Mouse (Mus musculus): Measurements from ENCODE around the gene Tmem130. TPM values are rescaled to one million over a fixed set of nuclear protein-coding genes. Genes with fewer than 3 reads are reported as not detected.
"Not testable (repeated sequence)": the region's sequence is repeated elsewhere in the genome, so short reads cannot be mapped to it uniquely, and the experiment has no call there.

Gene Tmem130
- polyA plus RNA-seq, 1 experiment from 2014 or later = 2.5 TPM

DNA sequence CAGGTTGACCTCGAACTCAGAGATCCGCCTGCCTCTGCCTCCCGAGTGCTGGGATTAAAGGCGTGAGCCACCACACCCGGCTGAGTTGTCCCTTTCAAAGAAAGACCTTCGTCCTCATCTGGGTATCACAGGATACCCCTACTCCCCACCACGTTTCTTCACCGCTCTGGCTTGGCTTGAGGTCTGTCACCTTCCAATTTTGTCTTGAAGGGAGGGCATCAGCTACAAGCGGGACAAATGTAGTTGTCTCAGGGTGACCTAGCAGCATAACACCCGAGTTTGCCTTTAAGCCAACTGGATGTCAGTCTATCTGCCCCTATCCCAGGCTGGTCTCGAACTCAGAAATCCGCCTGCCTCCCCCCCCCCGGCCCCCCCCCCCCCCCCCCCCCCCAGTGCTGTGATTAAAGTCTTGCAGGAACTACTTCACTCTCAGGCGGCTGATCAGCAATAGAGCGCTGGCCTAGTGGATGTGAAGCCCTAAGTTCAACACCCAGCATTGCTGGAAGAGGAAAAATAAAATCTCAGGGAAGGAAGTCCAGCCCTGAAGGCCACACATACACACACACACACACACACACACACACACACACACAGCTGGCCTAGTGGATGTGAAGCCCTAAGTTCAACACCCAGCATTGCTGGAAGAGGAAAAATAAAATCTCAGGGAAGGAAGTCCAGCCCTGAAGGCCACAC is 5.6 kb upstream of the Tmem130 start, which contains the start of gene Trrap:
Trrap (plus strand) TSS at position 627 of the 693 bp plus-strand sequence.
- Histone ChIP-seq H3K27me3 (peaks cover 14% of the 10 kb centered on the region), H3K27ac (peak within 1 kb of the TSS; percentile 99), H3K4me3 (replicated peaks) (peak within 1 kb of the TSS; percentile 98), H3K4me2 (peak within 1 kb of the TSS; percentile 74), H3K9ac (peak within 1 kb of the TSS; percentile 95), H3K36me3 (peaks cover 24% of the 10 kb centered on the region), H3K4me1 (peaks cover 14% of the 10 kb centered on the region)
- H3K9me3 ChIP-seq (replicated peaks) = not testable (repeated sequence)
- peak; percentile 28 for ATAC-seq (replicated peaks; ENCODE audit: low FRiP score)
- 87% methylated on average over 12 of the region's 15 CpGs for WGBS

DNA sequence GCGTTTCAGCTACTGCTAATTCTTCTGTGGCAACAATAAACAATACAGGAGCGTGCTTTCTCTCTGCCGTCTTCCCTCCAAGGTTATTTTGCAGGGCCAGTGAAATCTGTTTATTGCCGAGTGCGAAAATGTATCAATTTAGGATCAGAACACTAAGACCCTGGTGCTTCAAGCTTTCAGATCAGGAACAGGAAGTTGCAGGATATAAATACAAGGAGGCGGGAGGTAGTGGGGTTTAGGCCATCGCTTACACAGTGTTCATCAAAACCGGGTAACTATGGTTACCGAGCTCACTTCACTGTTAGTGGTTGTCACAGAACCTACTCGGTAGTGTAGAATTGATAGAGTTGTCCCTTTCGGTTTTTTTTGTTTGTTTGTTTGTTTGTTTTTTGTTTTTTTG is 5.0 kb upstream of the Tmem130 start:
- WGBS = 83% methylated on average over 11 of the region's 11 CpGs
- Histone ChIP-seq H3K36me3 (peaks cover 20% of the 10 kb centered on the region), H3K9me3 (replicated peaks) (no peaks in the 10 kb centered on the region), H3K27me3 (peaks cover 21% of the 10 kb centered on the region), H3K4me1 (peaks cover 15% of the 10 kb centered on the region), H3K27ac (no peak overlapping the region), H3K9ac (no peak overlapping the region), H3K4me2 (no peak overlapping the region), H3K4me3 (replicated peaks) (no peak overlapping the region)
- no peak for ATAC-seq (replicated peaks; ENCODE audit: low FRiP score)

DNA sequence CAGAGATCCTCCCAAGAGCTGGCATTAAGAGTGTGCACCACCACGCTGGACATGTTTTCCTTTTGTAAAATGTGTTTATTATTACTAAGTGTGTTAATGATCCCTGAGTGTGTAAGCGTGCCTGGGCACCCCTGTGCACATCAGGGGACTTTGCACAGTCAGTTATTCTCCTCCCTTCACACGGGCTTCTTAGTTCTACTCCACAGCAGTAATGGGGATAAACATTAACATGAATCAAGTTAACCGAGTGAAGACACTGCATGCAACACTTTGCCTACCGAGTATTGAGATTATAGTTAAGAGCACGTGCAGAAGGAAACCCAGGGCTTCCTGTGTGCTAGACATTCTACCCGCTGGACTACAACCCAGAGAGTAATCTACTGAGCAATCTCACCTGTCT is 4.4 kb upstream of the Tmem130 start:
- 60% methylated on average over 7 of the region's 7 CpGs for WGBS
- H3K4me1 ChIP-seq = peaks cover 21% of the 10 kb centered on the region
- H3K9me3 ChIP-seq (replicated peaks) = no peaks in the 10 kb centered on the region
- no peak overlapping the region for H3K27ac ChIP-seq
- ATAC-seq (replicated peaks; ENCODE audit: low FRiP score) = no peak
- no peak overlapping the region for H3K4me2 ChIP-seq
- H3K4me3 ChIP-seq (replicated peaks) = no peak overlapping the region
- H3K36me3 ChIP-seq = peaks cover 13% of the 10 kb centered on the region
- no peak overlapping the region for H3K9ac ChIP-seq
- H3K27me3 ChIP-seq = peaks cover 27% of the 10 kb centered on the region

DNA sequence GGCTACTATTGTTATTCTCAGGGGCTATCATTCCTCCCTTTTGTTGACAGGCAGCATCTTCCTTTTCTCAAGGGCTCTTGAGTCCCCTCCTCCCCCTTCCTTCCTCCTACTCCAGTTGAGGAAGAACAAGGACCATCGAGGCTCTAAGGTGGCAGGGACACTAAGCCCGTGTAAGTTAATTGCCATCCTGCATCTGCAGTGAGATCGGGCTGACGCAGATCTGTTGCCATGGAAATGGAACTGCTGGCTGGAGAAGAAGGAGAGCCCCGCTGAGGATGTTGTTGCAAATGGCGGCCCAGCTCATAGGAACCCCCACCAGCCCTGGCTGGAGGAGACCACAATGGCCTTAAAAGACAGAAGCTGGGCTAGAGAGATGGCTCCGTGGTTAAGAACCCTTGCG is 3.2 kb downstream of the Tmem130 start:
- Histone ChIP-seq H3K4me3 (replicated peaks) (no peak overlapping the region), H3K27me3 (peaks cover 46% of the 10 kb centered on the region), H3K4me1 (peaks cover 10% of the 10 kb centered on the region), H3K27ac (no peak overlapping the region), H3K36me3 (no peaks in the 10 kb centered on the region), H3K9ac (no peak overlapping the region), H3K9me3 (replicated peaks) (no peaks in the 10 kb centered on the region), H3K4me2 (no peak overlapping the region)
- WGBS = 15% methylated on average over 8 of the region's 8 CpGs
- ATAC-seq (replicated peaks; ENCODE audit: low FRiP score) = no peak

DNA sequence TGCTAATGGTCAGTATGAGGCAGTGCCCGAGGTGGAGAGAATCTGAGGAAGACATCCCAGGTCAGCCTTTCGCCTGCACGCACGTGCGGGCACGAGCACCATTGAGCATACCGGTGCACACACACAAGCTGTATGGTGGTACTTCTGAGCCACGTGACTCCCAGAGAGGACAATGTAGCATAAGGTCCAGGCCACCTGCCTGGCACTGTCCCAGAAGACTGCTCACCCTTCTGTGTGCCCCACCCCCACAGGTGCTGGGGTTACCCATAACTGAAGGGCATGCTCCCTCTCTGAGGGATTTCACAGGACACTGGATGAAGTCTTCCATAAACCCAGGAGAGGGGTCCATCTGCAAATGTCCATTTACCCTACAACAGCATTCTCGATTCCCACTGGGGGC is 4.2 kb downstream of the Tmem130 start:
- no peak overlapping the region for H3K27ac ChIP-seq
- H3K4me1 ChIP-seq = peaks cover 12% of the 10 kb centered on the region
- no peak overlapping the region for H3K4me2 ChIP-seq
- 89% methylated on average over 9 of the region's 9 CpGs for WGBS
- H3K9ac ChIP-seq = no peak overlapping the region
- H3K27me3 ChIP-seq = peaks cover 36% of the 10 kb centered on the region
- H3K4me3 ChIP-seq (replicated peaks) = no peak overlapping the region
- ATAC-seq (replicated peaks; ENCODE audit: low FRiP score) = no peak
- no peaks in the 10 kb centered on the region for H3K9me3 ChIP-seq (replicated peaks)
- no peaks in the 10 kb centered on the region for H3K36me3 ChIP-seq

GRCm38 (mm10) chr5:144755191-144755590 is 6.4 kb downstream of the Tmem130 start:
- 79% methylated on average over 10 of the region's 10 CpGs for WGBS
- peaks cover 16% of the 10 kb centered on the region for H3K27me3 ChIP-seq
- H3K36me3 ChIP-seq = no peaks in the 10 kb centered on the region
- peaks cover 5% of the 10 kb centered on the region for H3K4me1 ChIP-seq
- H3K4me2 ChIP-seq = no peak overlapping the region
- H3K27ac ChIP-seq = no peak overlapping the region
- H3K9me3 ChIP-seq (replicated peaks) = no peaks in the 10 kb centered on the region
- no peak overlapping the region for H3K4me3 ChIP-seq (replicated peaks)
- ATAC-seq (replicated peaks; ENCODE audit: low FRiP score) = no peak
- H3K9ac ChIP-seq = no peak overlapping the region

DNA sequence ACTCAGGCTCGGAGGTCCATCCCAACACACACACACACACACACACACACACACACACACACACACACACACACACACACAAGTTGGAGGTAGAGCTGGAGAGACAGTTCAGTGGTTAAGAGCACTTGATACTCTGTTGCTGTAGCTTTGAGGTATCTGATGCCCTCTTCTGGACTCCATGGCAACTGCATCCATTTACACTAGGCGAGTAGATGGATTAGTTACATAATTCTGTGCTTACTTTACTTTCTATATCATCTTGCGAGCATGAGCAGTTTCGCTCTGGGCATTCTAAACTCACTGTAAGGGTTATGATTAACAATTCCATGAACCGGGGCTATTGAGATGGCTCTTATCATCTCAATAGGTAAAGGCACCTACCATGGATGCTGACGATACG is 8.6 kb downstream of the Tmem130 start:
- Histone ChIP-seq H3K36me3 (no peaks in the 10 kb centered on the region), H3K4me2 (no peak overlapping the region), H3K4me3 (replicated peaks) (no peak overlapping the region), H3K27me3 (no peaks in the 10 kb centered on the region), H3K9ac (no peak overlapping the region), H3K27ac (no peak overlapping the region), H3K4me1 (peaks cover 5% of the 10 kb centered on the region), H3K9me3 (replicated peaks) (no peaks in the 10 kb centered on the region)
- no peak for ATAC-seq (replicated peaks; ENCODE audit: low FRiP score)
- 67% methylated on average over 7 of the region's 7 CpGs for WGBS

- 16% methylated on average over 5 of the region's 5 CpGs for WGBS
- no peak for ATAC-seq (replicated peaks; ENCODE audit: low FRiP score)
Observed at GRCm38 (mm10) chr5:144752432-144752831, 9.2 kb downstream of the Tmem130 start.

GRCm38 (mm10) chr5:144737101-144737500 is 24.5 kb downstream of the Tmem130 start:
- H3K9ac ChIP-seq = no peak overlapping the region
- ATAC-seq (replicated peaks; ENCODE audit: low FRiP score) = no peak
- no peak overlapping the region for H3K4me3 ChIP-seq (replicated peaks)
- no peak overlapping the region for H3K4me2 ChIP-seq
- no peak overlapping the region for H3K27ac ChIP-seq
- 78% methylated on average over 14 of the region's 14 CpGs for WGBS
- H3K27me3 ChIP-seq = no peaks in the 10 kb centered on the region
- H3K9me3 ChIP-seq (replicated peaks) = no peaks in the 10 kb centered on the region
- no peaks in the 10 kb centered on the region for H3K4me1 ChIP-seq
- H3K36me3 ChIP-seq = no peaks in the 10 kb centered on the region

More at GRCm38 (mm10) chr5:144752432-144752831, 9.2 kb downstream of the Tmem130 start:
- Histone ChIP-seq H3K27me3 (no peaks in the 10 kb centered on the region), H3K4me2 (no peak overlapping the region), H3K4me1 (peaks cover 5% of the 10 kb centered on the region), H3K9me3 (replicated peaks) (no peaks in the 10 kb centered on the region), H3K27ac (no peak overlapping the region), H3K4me3 (replicated peaks) (no peak overlapping the region), H3K9ac (no peak overlapping the region), H3K36me3 (no peaks in the 10 kb centered on the region)

GRCm38 (mm10) chr5:144734949-144735348 is 26.7 kb downstream of the Tmem130 start:
- H3K36me3 ChIP-seq = no peaks in the 10 kb centered on the region
- no peak overlapping the region for H3K4me2 ChIP-seq
- H3K9me3 ChIP-seq (replicated peaks) = no peaks in the 10 kb centered on the region
- H3K4me3 ChIP-seq (replicated peaks) = no peak overlapping the region
- H3K4me1 ChIP-seq = no peaks in the 10 kb centered on the region
- H3K27me3 ChIP-seq = no peaks in the 10 kb centered on the region
- 27% methylated on average over 8 of the region's 8 CpGs for WGBS
- no peak; the same call in 1 of the 2 replicates for ATAC-seq (replicated peaks; ENCODE audit: low FRiP score)
- no peak overlapping the region for H3K9ac ChIP-seq
- H3K27ac ChIP-seq = no peak overlapping the region

DNA sequence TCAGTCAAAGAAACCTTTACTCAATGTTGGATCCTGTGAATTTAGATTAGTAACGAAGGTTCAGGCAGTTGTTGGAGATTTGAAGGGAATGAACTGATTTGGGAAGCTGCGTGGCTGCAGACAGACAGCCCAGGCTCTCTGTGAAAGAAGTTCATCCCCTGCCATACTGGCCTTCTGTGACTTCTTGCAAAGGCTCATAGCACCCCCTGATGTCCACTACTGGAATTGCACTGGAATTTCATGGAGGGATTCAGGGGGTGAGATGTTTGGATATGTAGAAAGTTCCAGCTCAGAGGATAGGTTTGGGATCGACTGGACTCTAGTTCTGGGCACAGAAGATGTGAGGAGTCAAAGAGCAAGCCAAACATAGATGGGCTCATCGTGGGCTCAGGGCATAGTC is 27.7 kb downstream of the Tmem130 start:
- Histone ChIP-seq H3K4me1 (no peaks in the 10 kb centered on the region), H3K4me3 (replicated peaks) (no peak overlapping the region), H3K9me3 (replicated peaks) (no peaks in the 10 kb centered on the region), H3K27ac (no peak overlapping the region), H3K36me3 (no peaks in the 10 kb centered on the region), H3K27me3 (no peaks in the 10 kb centered on the region), H3K9ac (no peak overlapping the region), H3K4me2 (no peak overlapping the region)
- WGBS = 32% methylated on average over 4 of the region's 4 CpGs
- ATAC-seq (replicated peaks; ENCODE audit: low FRiP score) = no peak

GRCm38 (mm10) chr5:144729216-144729615 is 32.4 kb downstream of the Tmem130 start:
- no peak overlapping the region for H3K27ac ChIP-seq
- no peaks in the 10 kb centered on the region for H3K4me1 ChIP-seq
- no peaks in the 10 kb centered on the region for H3K9me3 ChIP-seq (replicated peaks)
- H3K4me3 ChIP-seq (replicated peaks) = no peak overlapping the region
- 0 out of 2 replicates have a peak, but pooled peaks cover 7% of the 10 kb centered on the region for H3K27me3 ChIP-seq
- no peak overlapping the region for H3K4me2 ChIP-seq
- ATAC-seq (replicated peaks; ENCODE audit: low FRiP score) = no peak
- WGBS = 90% methylated on average over 8 of the region's 8 CpGs
- H3K9ac ChIP-seq = no peak overlapping the region
- H3K36me3 ChIP-seq = no peaks in the 10 kb centered on the region

- Histone ChIP-seq H3K4me3 (replicated peaks) (no peak overlapping the region), H3K9me3 (replicated peaks) (no peaks in the 10 kb centered on the region), H3K27ac (no peak overlapping the region), H3K36me3 (no peaks in the 10 kb centered on the region), H3K4me2 (no peak overlapping the region), H3K4me1 (no peaks in the 10 kb centered on the region), H3K27me3 (0 out of 2 replicates have a peak, but pooled peaks cover 7% of the 10 kb centered on the region), H3K9ac (no peak overlapping the region)
- no peak for ATAC-seq (replicated peaks; ENCODE audit: low FRiP score)
- WGBS = 52% methylated on average over 5 of the region's 5 CpGs
Observed at GRCm38 (mm10) chr5:144728237-144728636, 33.4 kb downstream of the Tmem130 start.

All from kidney, embryonic 15.5 days (tissue).